Mouse (Mus musculus) hindbrain, embryonic 11.5 days (tissue): ENCODE results near the gene Sbds. TPM values are rescaled to one million over a fixed set of nuclear protein-coding genes. Genes with fewer than 3 reads are reported as not detected.

ENCODE experiments used
- ATAC-seq: fragments of 200-750 bp; cut with Nextera tagmentation; 2 replicates; pipeline ENCODE4 v1.8.0; 2017; ENCODE audit warnings: mild to moderate bottlenecking, moderate TSS enrichment, moderate library complexity; ENCODE audit not compliant: low FRiP score
- DNase-seq: peaks from one replicate; pipeline ENCODE4 v3.0.0-alpha.2; 2015; ENCODE audit warnings: low spot score
- H3K27ac ChIP-seq: fragments of 300-500 bp; sonication (generic); 2 replicates; pipeline ENCODE4 v1.5.1; 2014; ENCODE audit warnings: mild to moderate bottlenecking, low read depth, low read length
- H3K27me3 ChIP-seq: fragments of 300-500 bp; sonication (generic); 2 replicates; pipeline ENCODE4 v1.6.1; 2014; ENCODE audit warnings: mild to moderate bottlenecking, low read length, moderate library complexity, mixed read lengths; ENCODE audit not compliant: control insufficient read depth, insufficient read depth
- H3K36me3 ChIP-seq: fragments of 300-500 bp; sonication (generic); 2 replicates; pipeline ENCODE4 v1.6.1; 2014; ENCODE audit warnings: mild to moderate bottlenecking, low read length, moderate library complexity, mixed read lengths; ENCODE audit not compliant: control insufficient read depth, insufficient read depth
- H3K4me1 ChIP-seq: fragments of 300-500 bp; sonication (generic); replicated peaks from 2 replicates; pipeline ENCODE4 v1.6.1; 2014; ENCODE audit warnings: low read length, mixed read lengths; ENCODE audit not compliant: control insufficient read depth, insufficient read depth
- H3K4me2 ChIP-seq: fragments of 300-500 bp; sonication (generic); replicated peaks from 2 replicates; pipeline ENCODE4 v1.6.1; 2014; ENCODE audit warnings: mild to moderate bottlenecking, low read depth, low read length
- H3K4me3 ChIP-seq: fragments of 300-500 bp; sonication (generic); 2 replicates; pipeline ENCODE4 v1.5.1; 2014; ENCODE audit warnings: low read depth, low read length
- H3K9ac ChIP-seq: fragments of 300-500 bp; sonication (generic); 2 replicates; pipeline ENCODE4 v1.6.1; 2014; ENCODE audit warnings: low read depth, low read length
- H3K9me3 ChIP-seq: fragments of 300-500 bp; sonication (generic); 2 replicates; pipeline ENCODE4 v1.6.1; 2016; ENCODE audit warnings: low read length; ENCODE audit not compliant: control insufficient read depth
- whole genome bisulfite sequencing: fragments of 180-500 bp; shearing (Covaris S2); extraction: QIAGEN DNeasy Blood & Tissue Kit; methylation state at CpG from one replicate; pipeline ENCODE4 v1.1.7; 2014; 5-methylcytosine and 5-hydroxymethylcytosine counted together
- polyA plus RNA-seq: library from polyadenylated mRNA; unstranded; fragments of >200 nt; fragmentation: Nextera tagmentation; extraction: Ambion mirVana; gene quantifications from 2 replicates; pipeline ENCODE4 v1.2.1, GENCODE M21; 2014

The Sbds gene
- polyA plus RNA-seq, 1 experiment from 2014 or later, result 75.3 TPM

GRCm38 (mm10) chr5:130197981-130198380, 57.3 kb downstream of the Sbds start:
- no peak overlapping the region for H3K9ac ChIP-seq
- 0 out of 2 replicates have a peak, but pooled peaks cover 8% of the 10 kb centered on the region for H3K36me3 ChIP-seq
- H3K9me3 ChIP-seq, result no peaks in the 10 kb centered on the region
- DNase-seq, result no peak
- no peak overlapping the region for H3K27ac ChIP-seq
- no peaks in the 10 kb centered on the region for H3K4me1 ChIP-seq
- no peak overlapping the region for H3K4me2 ChIP-seq
- ATAC-seq, result no peak
- H3K4me3 ChIP-seq, result no peak overlapping the region
- H3K27me3 ChIP-seq, result no peaks in the 10 kb centered on the region
- WGBS, result 93% methylated on average over 7 of the region's 7 CpGs

- H3K9me3 ChIP-seq, result no peaks in the 10 kb centered on the region
- H3K27ac ChIP-seq, result no peak overlapping the region
- H3K36me3 ChIP-seq, result 0 out of 2 replicates have a peak, but pooled peaks cover 8% of the 10 kb centered on the region
- DNase-seq, result no peak
- H3K9ac ChIP-seq, result no peak overlapping the region
- WGBS, result 88% methylated on average over 3 of the region's 3 CpGs
- H3K4me2 ChIP-seq, result no peak overlapping the region
- no peaks in the 10 kb centered on the region for H3K4me1 ChIP-seq
- no peak overlapping the region for H3K4me3 ChIP-seq
- no peaks in the 10 kb centered on the region for H3K27me3 ChIP-seq
- ATAC-seq, result no peak
These were observed 57.9 kb downstream of the Sbds start for GRCm38 (mm10) chr5:130197454-130197853.

DNA sequence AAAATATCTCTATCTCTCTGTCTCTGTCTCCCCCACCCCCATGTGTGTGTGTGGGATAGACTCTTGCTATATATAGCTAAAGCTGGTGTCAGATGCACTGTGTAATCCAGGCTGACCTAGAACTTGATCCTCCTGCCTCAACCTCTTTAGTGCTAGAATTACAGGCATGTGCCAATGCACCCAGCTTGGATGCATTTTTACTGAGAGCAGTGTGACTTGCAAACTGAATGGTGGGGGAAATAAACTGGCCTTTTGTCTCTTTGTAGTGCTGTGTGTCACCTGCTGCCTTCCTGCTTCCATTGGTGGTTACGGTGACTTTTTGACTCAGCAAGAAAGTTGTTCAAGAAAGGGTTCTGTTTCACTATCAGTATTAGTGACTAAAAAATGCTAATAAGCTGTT, 59.0 kb downstream of the Sbds start:
- Histone ChIP-seq H3K36me3 (0 out of 2 replicates have a peak, but pooled peaks cover 8% of the 10 kb centered on the region), H3K4me2 (no peak overlapping the region), H3K27ac (no peak overlapping the region), H3K27me3 (no peaks in the 10 kb centered on the region), H3K9me3 (no peaks in the 10 kb centered on the region), H3K4me3 (no peak overlapping the region), H3K4me1 (no peaks in the 10 kb centered on the region), H3K9ac (no peak overlapping the region)
- DNase-seq (no peak), ATAC-seq (no peak)
- WGBS, result 100% methylated on average over 1 of the region's 1 CpGs

Other genes with a start within 250 kb of the Sbds start
- gene Asl, start 226.3 kb downstream of the Sbds start, polyA plus RNA-seq, result 26.0 and 34.1 TPM in 2 replicates
- gene Crcp, start 226.2 kb downstream of the Sbds start, polyA plus RNA-seq, result 42.2 and 44.8 TPM in 2 replicates
- 61.5 and 63.7 TPM in 2 replicates for gene Tpst1, start 182.2 kb downstream of the Sbds start, polyA plus RNA-seq
- gene Kctd7, start 110.7 kb downstream of the Sbds start, polyA plus RNA-seq, result 5.7 and 6.6 TPM in 2 replicates
- 26.2 and 28.6 TPM in 2 replicates for gene Rabgef1, start 83.7 kb downstream of the Sbds start, polyA plus RNA-seq
- 28.7 and 29.9 TPM in 2 replicates for gene Tmem248, start 38.4 kb downstream of the Sbds start, polyA plus RNA-seq
- 29.1 and 29.9 TPM in 2 replicates for gene Tyw1, start 89 bp upstream of the Sbds start, polyA plus RNA-seq
- 1.2 and 1.7 TPM in 2 replicates for gene Caln1, start 113.9 kb upstream of the Sbds start, polyA plus RNA-seq
- gene A330070K13Rik, start 129.1 kb upstream of the Sbds start, polyA plus RNA-seq, result not detected in 2 replicates